Mouse (Mus musculus) testis, adult 2 months (tissue): ENCODE results near the gene Rims4. TPM values are rescaled to one million over a fixed set of nuclear protein-coding genes. Genes with fewer than 3 reads are reported as not detected.

Experiments
- H3K27ac ChIP-seq: fragments of 200-500 bp; 2 replicates; pipeline ENCODE4 v1.5.1; 2012; ENCODE audit warnings: low read depth, low read length; ENCODE audit not compliant: control insufficient read depth, insufficient read depth
- H3K27me3 ChIP-seq: fragments of 200-500 bp; 2 replicates; pipeline ENCODE4 v1.6.1; 2012; ENCODE audit warnings: mild to moderate bottlenecking, low read length, moderate library complexity; ENCODE audit not compliant: control insufficient read depth, insufficient read depth
- H3K36me3 ChIP-seq: fragments of 200-500 bp; 2 replicates; pipeline ENCODE4 v1.6.1; 2012; ENCODE audit warnings: mild to moderate bottlenecking, low read length; ENCODE audit not compliant: control insufficient read depth, insufficient read depth
- H3K4me1 ChIP-seq: fragments of 200-500 bp; 2 replicates; pipeline ENCODE4 v1.6.1; 2012; ENCODE audit warnings: low read length; ENCODE audit not compliant: control insufficient read depth, insufficient read depth
- H3K4me3 ChIP-seq: fragments of 200-500 bp; 2 replicates; pipeline ENCODE4 v1.5.1; 2012; ENCODE audit warnings: low read depth, mild to moderate bottlenecking, low read length, moderate library complexity, mixed read lengths; ENCODE audit not compliant: control insufficient read depth
- CTCF ChIP-seq: fragments of 200-500 bp; IDR thresholded peaks from 2 replicates; pipeline ENCODE4 v1.5.1; 2012; ENCODE audit warnings: low read depth, mild to moderate bottlenecking, inconsistent platforms, low read length, moderate library complexity; ENCODE audit not compliant: control insufficient read depth, insufficient read depth, insufficient replicate concordance
- POLR2A ChIP-seq: fragments of 200-500 bp; IDR thresholded peaks from 2 replicates; pipeline ENCODE4 v1.6.1; 2012; ENCODE audit warnings: low read depth, mild to moderate bottlenecking, inconsistent platforms, low read length, moderate library complexity; ENCODE audit not compliant: control insufficient read depth
- polyA plus RNA-seq: library from polyadenylated mRNA; depleted of rRNA; stranded (reverse); fragments of >200 nt; gene quantifications from 2 replicates; pipeline ENCODE4 v1.2.3, GENCODE M21; 2012

Rims4 gene
- polyA plus RNA-seq, 1 experiment: 1.5 TPM

- no peaks in the 10 kb centered on the region; the same call in 1 of the 2 replicates for H3K4me1 ChIP-seq
- H3K27me3 ChIP-seq: no peaks in the 10 kb centered on the region
- H3K4me3 ChIP-seq: no peak overlapping the region
- H3K36me3 ChIP-seq: no peaks in the 10 kb centered on the region
- H3K27ac ChIP-seq: no peak overlapping the region
- no peak for TF ChIP-seq POLR2A
- peak; percentile 100 for TF ChIP-seq CTCF
Measured at GRCm38 (mm10) chr2:163838043-163838442, 80.4 kb downstream of the Rims4 start.

GRCm38 (mm10) chr2:163831163-163831562 lies 87.3 kb downstream of the Rims4 start:
- no peaks in the 10 kb centered on the region for H3K27me3 ChIP-seq

GRCm38 (mm10) chr2:163826494-163826893 lies 92.0 kb downstream of the Rims4 start:
- Histone ChIP-seq H3K27ac (no peak overlapping the region), H3K4me3 (no peak overlapping the region), H3K27me3 (no peaks in the 10 kb centered on the region), H3K36me3 (no peaks in the 10 kb centered on the region), H3K4me1 (no peaks in the 10 kb centered on the region; the same call in 1 of the 2 replicates)
- TF ChIP-seq POLR2A (no peak), CTCF (no peak)

More at GRCm38 (mm10) chr2:163831163-163831562, 87.3 kb downstream of the Rims4 start:
- Histone ChIP-seq H3K36me3 (no peaks in the 10 kb centered on the region), H3K27ac (no peak overlapping the region), H3K4me3 (no peak overlapping the region), H3K4me1 (peaks cover 2% of the 10 kb centered on the region)
- TF ChIP-seq POLR2A (no peak), CTCF (no peak)

GRCm38 (mm10) chr2:163825861-163826260 lies 92.6 kb downstream of the Rims4 start:
- TF ChIP-seq POLR2A: no peak
- TF ChIP-seq CTCF: no peak
- Histone ChIP-seq H3K4me3 (no peak overlapping the region), H3K27me3 (no peaks in the 10 kb centered on the region)

GRCm38 (mm10) chr2:163823771-163824170 lies 94.7 kb downstream of the Rims4 start:
- TF ChIP-seq CTCF (no peak), POLR2A (no peak)
- H3K36me3 ChIP-seq: no peaks in the 10 kb centered on the region
- no peak overlapping the region for H3K4me3 ChIP-seq
- H3K4me1 ChIP-seq: no peaks in the 10 kb centered on the region; the same call in 1 of the 2 replicates
- 0 out of 2 replicates have a peak overlapping the region, but pooled peaks have one; percentile 33 for H3K27ac ChIP-seq
- H3K27me3 ChIP-seq: no peaks in the 10 kb centered on the region

More at GRCm38 (mm10) chr2:163825861-163826260, 92.6 kb downstream of the Rims4 start:
- Histone ChIP-seq H3K27ac (no peak overlapping the region), H3K36me3 (no peaks in the 10 kb centered on the region), H3K4me1 (no peaks in the 10 kb centered on the region; the same call in 1 of the 2 replicates)

- TF ChIP-seq POLR2A (no peak), CTCF (peak; percentile 93)
- no peaks in the 10 kb centered on the region for H3K36me3 ChIP-seq
- 0 out of 2 replicates have a peak overlapping the region, but pooled peaks have one; percentile 33 for H3K27ac ChIP-seq
- no peak overlapping the region for H3K4me3 ChIP-seq
- no peaks in the 10 kb centered on the region; the same call in 1 of the 2 replicates for H3K4me1 ChIP-seq
- H3K27me3 ChIP-seq: no peaks in the 10 kb centered on the region
Measured at GRCm38 (mm10) chr2:163823248-163823647, 95.2 kb downstream of the Rims4 start.

- no peak within 1 kb of the TSS for H3K4me3 ChIP-seq
- no peak for TF ChIP-seq POLR2A
- TF ChIP-seq CTCF: no peak
- no peaks in the 10 kb centered on the region for H3K27me3 ChIP-seq
- peak within 1 kb of the TSS; percentile 7; the same call in 1 of the 2 replicates for H3K27ac ChIP-seq
- H3K4me1 ChIP-seq: no peaks in the 10 kb centered on the region; the same call in 1 of the 2 replicates
- H3K36me3 ChIP-seq: no peaks in the 10 kb centered on the region
Measured at GRCm38 (mm10) chr2:163820607-163821006, 97.9 kb downstream of the Rims4 start, which contains the start of gene Ccn5. Gene Ccn5 (plus strand): TSS chr2:163820861.

- Histone ChIP-seq H3K27me3 (no peaks in the 10 kb centered on the region), H3K27ac (no peak overlapping the region), H3K36me3 (no peaks in the 10 kb centered on the region), H3K4me1 (no peaks in the 10 kb centered on the region), H3K4me3 (no peak overlapping the region)
- no peak for TF ChIP-seq POLR2A
- no peak for TF ChIP-seq CTCF
Measured at GRCm38 (mm10) chr2:163814739-163815465, 103.6 kb downstream of the Rims4 start.
